Mouse (Mus musculus) frontal cortex, postnatal 14 days (tissue): Measurements from ENCODE around the gene Nedd4.
"Not testable (repeated sequence)": the region's sequence is repeated elsewhere in the genome, so short reads cannot be mapped to it uniquely, and the experiment has no call there.

ENCODE experiments used
- DNase-seq, 2 experiments: peaks; one replicate each; pipeline ENCODE4 v3.0.0; 2022; ENCODE audit warnings: low spot score in 2 of 2

Gene Nedd4

GRCm38 (mm10) chr9:72652961-72653360 lies 9.2 kb upstream of the Nedd4 start:
- no peak for DNase-seq

- DNase-seq = no peak
Measured at GRCm38 (mm10) chr9:72653533-72653932, 8.6 kb upstream of the Nedd4 start.

DNA sequence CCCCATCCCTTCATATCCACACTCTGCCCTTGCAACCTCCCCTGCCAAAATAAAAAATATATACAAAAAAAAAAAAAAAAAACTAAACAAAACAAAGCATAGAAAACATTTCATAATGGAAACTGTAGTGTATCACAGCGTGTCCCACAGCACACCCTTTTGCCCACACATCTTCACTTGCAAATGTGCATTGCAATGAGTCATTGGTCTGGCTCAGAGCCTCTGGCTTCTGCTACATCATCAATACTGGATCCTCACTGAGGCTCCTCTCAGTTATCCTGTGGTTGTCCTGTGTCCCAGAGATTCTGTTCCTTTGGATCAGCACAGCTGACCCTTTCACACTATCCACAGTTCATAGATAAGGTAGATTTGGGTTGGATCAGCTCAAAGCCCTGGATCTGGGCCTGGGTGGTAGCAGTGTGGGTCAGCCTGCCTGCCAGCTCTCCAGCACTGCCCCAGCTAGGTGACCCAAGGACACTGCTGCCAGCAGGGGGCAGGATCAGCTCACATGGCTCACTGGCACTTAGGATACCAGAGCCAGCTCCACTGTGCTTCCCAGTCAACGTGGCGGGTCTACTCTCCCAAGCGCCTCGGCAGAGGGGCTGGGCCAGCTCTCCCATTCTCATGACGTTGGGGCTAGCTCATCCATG lies 7.4 kb upstream of the Nedd4 start:
- no peak for DNase-seq

DNA sequence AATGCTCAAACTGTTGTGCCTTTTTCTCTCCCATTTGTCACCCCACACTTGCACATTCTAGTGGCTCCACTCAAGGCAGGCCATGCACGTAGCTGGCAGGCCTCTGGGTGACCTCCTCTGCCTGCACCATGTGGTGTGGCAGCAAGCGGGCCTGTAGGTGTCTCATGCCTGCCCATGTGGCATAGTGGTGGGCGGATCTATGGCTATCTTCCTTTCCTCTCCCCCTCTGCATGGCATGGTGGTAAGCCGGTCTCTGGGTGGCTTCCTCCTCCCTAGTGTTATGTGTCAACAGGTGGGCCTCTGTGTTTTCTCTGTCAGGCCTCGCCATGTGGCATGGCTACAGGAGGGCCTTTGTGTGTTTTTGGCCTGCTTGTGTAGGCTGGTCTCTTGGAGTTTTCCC lies 6.5 kb upstream of the Nedd4 start:
- DNase-seq = no peak

- no peak for DNase-seq
Measured at GRCm38 (mm10) chr9:72656491-72656890, 5.7 kb upstream of the Nedd4 start.

- no peak for DNase-seq
Measured at GRCm38 (mm10) chr9:72656940-72657339, 5.2 kb upstream of the Nedd4 start.

GRCm38 (mm10) chr9:72657694-72658093 lies 4.5 kb upstream of the Nedd4 start:
- DNase-seq = no peak

DNA sequence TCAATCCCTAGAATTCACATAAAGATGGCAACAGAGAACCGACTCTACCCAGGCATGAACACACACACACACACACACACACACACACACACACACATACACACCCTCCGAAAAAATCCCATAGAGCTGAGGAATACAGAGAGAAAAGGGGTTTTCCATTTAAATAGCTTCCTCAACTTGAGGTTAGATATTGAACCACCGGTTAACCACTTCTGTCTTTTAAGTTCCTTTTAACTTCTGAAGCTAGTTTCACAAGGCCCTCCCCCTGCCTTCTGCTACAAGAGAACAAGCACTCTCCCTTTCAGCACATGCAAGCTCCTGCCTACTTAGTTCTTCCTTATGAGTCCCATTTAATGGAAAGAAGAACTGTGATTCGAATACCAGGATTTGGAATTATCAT lies 2.0 kb upstream of the Nedd4 start:
- no peak for DNase-seq

GRCm38 (mm10) chr9:72660911-72661310 lies 1.2 kb upstream of the Nedd4 start:
- DNase-seq = no peak

- no peak for DNase-seq
Measured at GRCm38 (mm10) chr9:72661561-72661894, 618 bp upstream of the Nedd4 start.

- DNase-seq = peak; percentile 57 to 66
Measured at GRCm38 (mm10) chr9:72662691-72663533, 766 bp downstream of the Nedd4 start.

GRCm38 (mm10) chr9:72663534-72663918 lies 1.4 kb downstream of the Nedd4 start:
- no peak for DNase-seq

- no peak for DNase-seq
Measured at GRCm38 (mm10) chr9:72664409-72665351, 2.5 kb downstream of the Nedd4 start.

DNA sequence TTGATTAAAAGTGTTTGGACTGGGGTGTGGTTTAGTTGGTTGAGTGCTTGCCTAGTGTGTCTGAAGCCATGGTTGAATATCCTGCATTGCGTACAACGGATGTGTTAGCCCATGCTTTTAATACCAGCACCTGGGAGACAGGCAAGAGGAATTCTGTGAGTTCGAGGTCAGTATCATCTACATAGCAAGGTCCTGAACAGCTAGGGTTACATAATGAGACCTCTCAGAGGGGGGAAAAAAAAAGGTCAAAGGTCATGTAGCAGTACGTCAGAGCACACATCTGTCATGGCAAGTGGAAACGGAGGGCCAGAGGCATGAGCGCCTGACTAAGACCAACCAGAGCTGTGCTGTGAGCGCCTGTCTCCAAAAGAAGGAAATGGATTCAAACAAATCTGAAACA lies 3.4 kb downstream of the Nedd4 start:
- DNase-seq = no peak

GRCm38 (mm10) chr9:72666352-72667021 lies 4.3 kb downstream of the Nedd4 start:
- not testable (repeated sequence) for DNase-seq

- no peak for DNase-seq
Measured at GRCm38 (mm10) chr9:72667126-72667525, 5.0 kb downstream of the Nedd4 start.

GRCm38 (mm10) chr9:72669383-72669782 lies 7.2 kb downstream of the Nedd4 start:
- DNase-seq = no peak

GRCm38 (mm10) chr9:72672361-72672760 lies 10.2 kb downstream of the Nedd4 start:
- DNase-seq = peak; percentile 66 to 77

- DNase-seq = no peak
Measured at GRCm38 (mm10) chr9:72674957-72675744, 13.0 kb downstream of the Nedd4 start.

DNA sequence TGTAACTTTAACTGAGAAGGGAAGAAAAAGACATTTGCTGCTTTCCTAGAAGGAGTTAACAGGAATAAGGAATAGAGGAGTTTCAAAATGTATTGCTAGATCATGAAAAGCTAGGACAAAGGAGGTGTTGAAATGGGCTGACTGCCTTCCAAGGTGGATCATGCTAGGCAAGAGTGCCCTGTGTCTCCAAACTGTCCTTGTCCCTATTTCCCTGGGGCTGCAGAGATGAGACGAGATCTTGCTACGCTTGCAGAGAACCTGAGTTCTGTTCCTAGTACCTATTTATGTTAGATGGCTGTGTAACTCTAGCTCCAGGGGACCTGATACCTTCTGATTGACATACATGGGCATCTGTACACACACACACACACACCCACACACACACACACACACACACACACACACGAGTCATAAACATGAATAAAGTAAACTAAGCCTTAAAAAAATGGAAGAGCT lies 13.6 kb downstream of the Nedd4 start:
- no peak for DNase-seq

GRCm38 (mm10) chr9:72677659-72678058 lies 15.5 kb downstream of the Nedd4 start:
- DNase-seq = no peak
